Mouse (Mus musculus): ENCODE data around the gene Tnfaip8l3. TPM values are rescaled to one million over a fixed set of nuclear protein-coding genes. Genes with fewer than 3 reads are reported as not detected.

Gene Tnfaip8l3
- total and polyA plus RNA-seq, 3 experiments: not detected

GRCm38 (mm10) chr9:54098636-54099035, 30.4 kb upstream of the Tnfaip8l3 start:
- no peaks in the 10 kb centered on the region for H3K79me2 ChIP-seq (replicated peaks; ENCODE audit: control insufficient read depth, extremely low read depth, insufficient read depth, poor library complexity, severe bottlenecking)
- in situ Hi-C loops (cut with MboI; ENCODE audit: low pct_ligation_motif_present, low pct_unique_long_range_greater_than_20kb, low sequenced_read_pairs): no loop called here

GRCm38 (mm10) chr9:54097091-54097490, 28.9 kb upstream of the Tnfaip8l3 start:
- Histone ChIP-seq H3K36me3 (replicated peaks in 1 of 2; ENCODE audit: control insufficient read depth in 1 of 2, insufficient read depth in 1 of 2, low read length in 1 of 2) (no peaks in the 10 kb centered on the region), H3K9me3 (replicated peaks; ENCODE audit: low read length) (no peaks in the 10 kb centered on the region), H3K27ac (ENCODE audit: insufficient read depth, low read depth) (no peak overlapping the region), H3K27me3 (replicated peaks) (peaks cover 1% of the 10 kb centered on the region), H3K79me2 (replicated peaks; ENCODE audit: control insufficient read depth, extremely low read depth, insufficient read depth, poor library complexity, severe bottlenecking) (no peaks in the 10 kb centered on the region), H3K4me1 (ENCODE audit: control insufficient read depth in 1 of 2, insufficient read depth in 2 of 2) (no peaks in the 10 kb centered on the region), H3K9ac (ENCODE audit: insufficient read depth, low read depth) (no peak overlapping the region), H3K4me3 (replicated peaks in 1 of 3; ENCODE audit: low read depth in 2 of 3, low read length in 2 of 3, poor library complexity in 1 of 3) (no peak overlapping the region), H3K4me2 (ENCODE audit: insufficient read depth, low read depth, poor library complexity, severe bottlenecking) (no peak overlapping the region)
- in situ Hi-C loops (cut with MboI; ENCODE audit: low pct_ligation_motif_present, low pct_unique_long_range_greater_than_20kb, low sequenced_read_pairs): no loop called here
- no peak for DNase-seq (ENCODE audit: extremely low read depth)
- dilution Hi-C loops (cut with MboI; ENCODE audit: extremely low pct_ligation_motif_present, extremely low pct_unique_long_range_greater_than_20kb, low sequenced_read_pairs): no loop called here
- TF ChIP-seq ZKSCAN1 (IDR thresholded peaks at IDR 0.05; ENCODE audit: borderline replicate concordance, low read depth, low read length) (no peak), ELF1 (IDR thresholded peaks at IDR 0.05; ENCODE audit: low read depth, low read length) (no peak), MAFK (IDR thresholded peaks at IDR 0.05; ENCODE audit: insufficient replicate concordance, low read length) (no peak), CHD2 (IDR thresholded peaks at IDR 0.05; ENCODE audit: low read length) (no peak), MYC (IDR thresholded peaks at IDR 0.05; ENCODE audit: low read depth, low read length) (no peak), EP300 (IDR thresholded peaks at IDR 0.05; ENCODE audit: low read length) (no peak)

More at GRCm38 (mm10) chr9:54098636-54099035, 30.4 kb upstream of the Tnfaip8l3 start:
- H3K4me1 ChIP-seq (ENCODE audit: control insufficient read depth in 1 of 2, insufficient read depth in 2 of 2): no peaks in the 10 kb centered on the region
- dilution Hi-C loops (cut with MboI; ENCODE audit: extremely low pct_ligation_motif_present, extremely low pct_unique_long_range_greater_than_20kb, low sequenced_read_pairs): no loop called here
- no peak overlapping the region for H3K27ac ChIP-seq (ENCODE audit: insufficient read depth, low read depth)
- no peak for DNase-seq (ENCODE audit: extremely low read depth)
- H3K9ac ChIP-seq (ENCODE audit: insufficient read depth, low read depth): no peak overlapping the region
- peaks cover 2% of the 10 kb centered on the region for H3K9me3 ChIP-seq (replicated peaks; ENCODE audit: low read length)
- TF ChIP-seq EP300 (IDR thresholded peaks at IDR 0.05; ENCODE audit: low read length) (no peak), ELF1 (IDR thresholded peaks at IDR 0.05; ENCODE audit: low read depth, low read length) (no peak), UBTF (IDR thresholded peaks at IDR 0.05; ENCODE audit: low read depth, low read length) (no peak), ETS1 (conservative IDR thresholded peaks at IDR 0.05; ENCODE audit: low read depth, low read length) (no peak), ZKSCAN1 (IDR thresholded peaks at IDR 0.05; ENCODE audit: borderline replicate concordance, low read depth, low read length) (no peak), CHD1 (IDR thresholded peaks at IDR 0.05; ENCODE audit: low read depth, low read length) (no peak), TBP (conservative IDR thresholded peaks at IDR 0.05; ENCODE audit: low read depth, low read length) (no peak), POLR2A (IDR thresholded peaks at IDR 0.05; ENCODE audit: low read depth, low read length) (no peak), GABPA (IDR thresholded peaks at IDR 0.05; ENCODE audit: insufficient replicate concordance, low read depth, low read length) (no peak)
- no peak overlapping the region for H3K4me2 ChIP-seq (ENCODE audit: insufficient read depth, low read depth, poor library complexity, severe bottlenecking)
- no peaks in the 10 kb centered on the region for H3K27me3 ChIP-seq (replicated peaks)
- no peak overlapping the region for H3K4me3 ChIP-seq (replicated peaks in 1 of 3; ENCODE audit: low read depth in 2 of 3, low read length in 2 of 3, poor library complexity in 1 of 3)
- H3K36me3 ChIP-seq (replicated peaks in 1 of 2; ENCODE audit: control insufficient read depth in 1 of 2, insufficient read depth in 1 of 2, low read length in 1 of 2): no peaks in the 10 kb centered on the region

- DNase-seq (ENCODE audit: extremely low read depth): no peak
- H3K4me2 ChIP-seq (ENCODE audit: insufficient read depth, low read depth, poor library complexity, severe bottlenecking): no peak overlapping the region
- H3K9ac ChIP-seq (ENCODE audit: insufficient read depth, low read depth): no peak overlapping the region
- no peaks in the 10 kb centered on the region for H3K27me3 ChIP-seq (replicated peaks)
- H3K27ac ChIP-seq (ENCODE audit: insufficient read depth, low read depth): no peak overlapping the region
- in situ Hi-C loops (cut with MboI; ENCODE audit: low pct_ligation_motif_present, low pct_unique_long_range_greater_than_20kb, low sequenced_read_pairs): no loop called here
- dilution Hi-C loops (cut with MboI; ENCODE audit: extremely low pct_ligation_motif_present, extremely low pct_unique_long_range_greater_than_20kb, low sequenced_read_pairs): no loop called here
- no peaks in the 10 kb centered on the region for H3K9me3 ChIP-seq (replicated peaks; ENCODE audit: low read length)
- H3K36me3 ChIP-seq (replicated peaks in 1 of 2; ENCODE audit: control insufficient read depth in 1 of 2, insufficient read depth in 1 of 2, low read length in 1 of 2): no peaks in the 10 kb centered on the region
- H3K4me1 ChIP-seq (ENCODE audit: control insufficient read depth in 1 of 2, insufficient read depth in 2 of 2): no peaks in the 10 kb centered on the region
- no peak overlapping the region for H3K4me3 ChIP-seq (replicated peaks in 1 of 3; ENCODE audit: low read depth in 2 of 3, low read length in 2 of 3, poor library complexity in 1 of 3)
- H3K79me2 ChIP-seq (replicated peaks; ENCODE audit: control insufficient read depth, extremely low read depth, insufficient read depth, poor library complexity, severe bottlenecking): no peaks in the 10 kb centered on the region
- TF ChIP-seq ZNF384 (IDR thresholded peaks at IDR 0.05; ENCODE audit: low read depth, low read length) (no peak), GABPA (IDR thresholded peaks at IDR 0.05; ENCODE audit: insufficient replicate concordance, low read depth, low read length) (no peak), MAFK (IDR thresholded peaks at IDR 0.05; ENCODE audit: insufficient replicate concordance, low read length) (no peak), CHD2 (IDR thresholded peaks at IDR 0.05; ENCODE audit: low read length) (no peak), TCF12 (IDR thresholded peaks at IDR 0.05; ENCODE audit: low read depth, low read length) (no peak), BHLHE40 (IDR thresholded peaks at IDR 0.05; ENCODE audit: low read depth, low read length) (no peak)
Observed at GRCm38 (mm10) chr9:54084245-54084644, 16.1 kb upstream of the Tnfaip8l3 start.

All from CH12.LX (cell line).